Mouse (Mus musculus): ENCODE data around the gene Nudt22. TPM values are rescaled to one million over a fixed set of nuclear protein-coding genes. Genes with fewer than 3 reads are reported as not detected.

Gene Nudt22
- polyA plus RNA-seq, 1 experiment = 7.7 TPM

DNA sequence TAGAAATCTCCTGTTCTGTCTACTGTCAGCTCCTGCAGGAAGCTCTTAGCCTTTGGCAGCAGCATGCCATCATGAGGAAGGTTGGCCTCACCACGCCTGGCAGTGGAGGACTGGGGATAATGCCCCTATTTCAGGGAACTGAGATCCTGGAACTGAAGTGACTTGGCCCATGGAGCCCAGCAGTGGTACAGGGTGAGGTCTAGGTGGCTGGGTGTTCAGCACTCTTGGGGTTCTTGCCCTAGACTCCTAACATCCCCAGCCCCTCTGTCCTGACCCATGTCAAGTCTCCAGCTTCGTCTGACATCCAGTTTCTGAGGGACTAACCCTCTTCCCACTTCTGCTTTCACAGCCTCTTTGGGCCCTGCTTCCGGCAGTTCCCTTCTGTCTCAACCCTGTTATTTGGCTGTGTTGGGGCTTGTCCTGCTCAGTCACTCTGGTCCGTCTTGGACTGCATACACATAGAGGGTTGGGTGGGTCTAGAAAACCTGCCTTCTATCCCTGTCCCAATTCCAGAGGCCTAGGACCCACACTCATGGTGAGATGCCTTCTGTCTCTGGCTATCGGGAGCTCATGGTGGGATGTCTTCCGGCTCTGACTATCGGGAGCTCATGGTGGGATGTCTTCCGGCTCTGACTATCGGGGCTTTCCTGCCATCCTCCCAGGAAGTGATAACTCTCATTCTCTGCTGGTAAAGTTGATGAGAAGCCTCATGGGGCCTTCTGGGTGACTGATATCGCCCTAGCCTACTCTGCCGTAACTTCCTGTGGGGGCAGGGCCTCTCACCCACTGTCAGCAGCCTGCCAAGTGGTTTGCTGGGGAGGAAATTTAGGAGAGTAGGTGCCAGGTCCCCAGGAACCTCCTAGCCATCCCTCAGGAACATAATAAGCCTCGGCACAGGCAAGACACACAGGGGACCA, 21.9 kb upstream of the Nudt22 start:
- H3K27ac ChIP-seq (ENCODE audit: insufficient read depth, low read length) = no peak overlapping the region
- no peaks in the 10 kb centered on the region for H3K9me3 ChIP-seq (replicated peaks; ENCODE audit: control insufficient read depth, insufficient read depth, low read length, poor library complexity, severe bottlenecking)
- H3K27me3 ChIP-seq (ENCODE audit: control insufficient read depth, insufficient read depth, low read length, poor library complexity, severe bottlenecking) = no peaks in the 10 kb centered on the region
- H3K4me3 ChIP-seq (ENCODE audit: low read depth, low read length) = no peak overlapping the region
- peaks cover 30% of the 10 kb centered on the region for H3K36me3 ChIP-seq (ENCODE audit: control insufficient read depth, insufficient read depth, low read length, poor library complexity, severe bottlenecking)
- no peak overlapping the region for H3K9ac ChIP-seq (ENCODE audit: low read depth, poor library complexity, severe bottlenecking)
- H3K4me1 ChIP-seq (ENCODE audit: control insufficient read depth, insufficient read depth, low read length) = no peaks in the 10 kb centered on the region
- TF ChIP-seq CTCF (IDR thresholded peaks at IDR 0.05; ENCODE audit: low read depth, low read length) = no peak
- no peak for TF ChIP-seq EP300 (IDR thresholded peaks at IDR 0.05; ENCODE audit: insufficient read depth, low read depth, low read length)
- TF ChIP-seq POLR2A (IDR thresholded peaks at IDR 0.05; ENCODE audit: insufficient read depth, low read length) = no peak

DNA sequence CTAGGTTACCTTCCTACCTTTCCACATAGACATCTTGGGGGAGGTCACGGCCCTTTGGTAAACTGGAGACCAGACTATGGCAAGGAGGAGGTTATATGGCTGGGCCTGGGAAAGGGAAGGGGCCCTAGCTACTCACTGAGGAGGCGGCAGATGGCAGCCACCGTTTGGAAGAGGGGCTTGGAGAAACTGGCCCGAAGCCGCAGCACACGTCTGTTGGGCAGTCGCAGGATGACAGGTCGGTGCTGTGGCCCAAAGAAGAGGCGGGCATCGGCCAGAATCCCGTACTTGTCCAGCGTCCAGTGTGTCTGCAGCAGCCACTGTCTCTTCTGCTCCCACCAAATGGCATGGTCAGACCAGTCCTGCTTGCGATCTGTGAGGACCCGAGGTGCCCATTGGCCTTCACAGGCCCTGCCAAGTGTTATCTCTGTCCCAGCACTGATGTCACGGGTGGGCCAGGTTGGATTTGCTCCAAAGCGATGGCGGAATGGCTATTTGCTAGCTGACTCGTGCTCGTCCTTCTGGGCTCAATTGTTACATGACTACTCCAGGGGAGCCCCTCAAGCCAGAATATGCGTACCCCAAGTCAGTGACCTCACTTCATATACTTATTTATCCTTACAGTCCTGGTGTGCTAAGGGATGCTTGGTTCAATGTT, 18.7 kb upstream of the Nudt22 start:
- H3K27me3 ChIP-seq (ENCODE audit: control insufficient read depth, insufficient read depth, low read length, poor library complexity, severe bottlenecking) = no peaks in the 10 kb centered on the region
- no peak overlapping the region for H3K4me3 ChIP-seq (ENCODE audit: low read depth, low read length)
- no peaks in the 10 kb centered on the region for H3K9me3 ChIP-seq (replicated peaks; ENCODE audit: control insufficient read depth, insufficient read depth, low read length, poor library complexity, severe bottlenecking)
- no peak overlapping the region for H3K9ac ChIP-seq (ENCODE audit: low read depth, poor library complexity, severe bottlenecking)
- H3K4me1 ChIP-seq (ENCODE audit: control insufficient read depth, insufficient read depth, low read length) = no peaks in the 10 kb centered on the region
- no peak overlapping the region for H3K27ac ChIP-seq (ENCODE audit: insufficient read depth, low read length)
- no peak for TF ChIP-seq POLR2A (IDR thresholded peaks at IDR 0.05; ENCODE audit: insufficient read depth, low read length)
- TF ChIP-seq CTCF (IDR thresholded peaks at IDR 0.05; ENCODE audit: low read depth, low read length) = no peak
- TF ChIP-seq EP300 (IDR thresholded peaks at IDR 0.05; ENCODE audit: insufficient read depth, low read depth, low read length) = no peak
- 0 out of 2 replicates have a peak, but pooled peaks cover 4% of the 10 kb centered on the region for H3K36me3 ChIP-seq (ENCODE audit: control insufficient read depth, insufficient read depth, low read length, poor library complexity, severe bottlenecking)

DNA sequence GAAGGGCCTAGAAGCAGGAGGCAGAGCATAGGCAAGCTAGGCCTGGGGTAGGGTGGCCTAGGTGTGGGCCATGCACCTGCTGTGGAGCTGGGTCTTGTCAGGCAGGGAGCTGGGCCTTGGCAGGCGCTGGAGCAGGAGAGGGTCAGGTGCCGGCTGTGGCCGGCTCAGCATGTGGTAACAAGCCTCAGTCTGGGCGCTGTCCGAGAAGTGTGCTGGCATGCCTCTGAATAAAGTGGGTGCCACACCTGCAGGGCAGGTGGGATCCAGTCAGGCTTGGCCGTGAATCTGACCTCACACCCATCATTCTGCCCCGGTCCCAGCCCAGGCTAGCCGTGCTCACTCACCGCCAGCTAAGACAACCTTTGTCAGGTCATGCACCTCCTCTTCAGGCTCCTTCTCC, 18.1 kb upstream of the Nudt22 start:
- Histone ChIP-seq H3K36me3 (ENCODE audit: control insufficient read depth, insufficient read depth, low read length, poor library complexity, severe bottlenecking) (no peaks in the 10 kb centered on the region), H3K9me3 (replicated peaks; ENCODE audit: control insufficient read depth, insufficient read depth, low read length, poor library complexity, severe bottlenecking) (no peaks in the 10 kb centered on the region), H3K27me3 (ENCODE audit: control insufficient read depth, insufficient read depth, low read length, poor library complexity, severe bottlenecking) (no peaks in the 10 kb centered on the region), H3K4me3 (ENCODE audit: low read depth, low read length) (no peak overlapping the region), H3K27ac (ENCODE audit: insufficient read depth, low read length) (no peak overlapping the region), H3K9ac (ENCODE audit: low read depth, poor library complexity, severe bottlenecking) (no peak overlapping the region), H3K4me1 (ENCODE audit: control insufficient read depth, insufficient read depth, low read length) (no peaks in the 10 kb centered on the region)
- TF ChIP-seq POLR2A (IDR thresholded peaks at IDR 0.05; ENCODE audit: insufficient read depth, low read length) (no peak), EP300 (IDR thresholded peaks at IDR 0.05; ENCODE audit: insufficient read depth, low read depth, low read length) (no peak), CTCF (IDR thresholded peaks at IDR 0.05; ENCODE audit: low read depth, low read length) (no peak)

DNA sequence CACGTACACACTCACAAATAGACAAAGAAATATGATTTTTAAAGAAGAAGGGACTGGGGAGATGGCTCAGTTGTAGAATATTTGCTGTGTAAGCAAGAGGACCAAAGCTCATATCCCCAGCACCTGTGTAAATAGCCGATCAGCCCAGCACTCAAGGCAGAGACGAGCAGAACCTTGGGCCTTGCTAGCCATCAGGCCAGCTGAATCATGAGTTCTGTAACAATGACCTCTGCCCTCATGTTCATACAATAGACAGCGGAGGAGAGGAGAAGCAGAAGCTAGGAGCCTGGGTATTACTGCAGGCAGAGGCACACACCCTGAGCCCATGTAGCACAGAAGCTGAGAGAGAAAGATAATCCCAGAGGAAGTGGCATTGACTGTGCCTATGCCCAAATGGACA, 16.5 kb upstream of the Nudt22 start:
- Histone ChIP-seq H3K36me3 (ENCODE audit: control insufficient read depth, insufficient read depth, low read length, poor library complexity, severe bottlenecking) (no peaks in the 10 kb centered on the region), H3K27ac (ENCODE audit: insufficient read depth, low read length) (no peak overlapping the region), H3K4me3 (ENCODE audit: low read depth, low read length) (no peak overlapping the region), H3K9me3 (replicated peaks; ENCODE audit: control insufficient read depth, insufficient read depth, low read length, poor library complexity, severe bottlenecking) (no peaks in the 10 kb centered on the region), H3K27me3 (ENCODE audit: control insufficient read depth, insufficient read depth, low read length, poor library complexity, severe bottlenecking) (no peaks in the 10 kb centered on the region), H3K9ac (ENCODE audit: low read depth, poor library complexity, severe bottlenecking) (no peak overlapping the region), H3K4me1 (ENCODE audit: control insufficient read depth, insufficient read depth, low read length) (no peaks in the 10 kb centered on the region)
- TF ChIP-seq CTCF (IDR thresholded peaks at IDR 0.05; ENCODE audit: low read depth, low read length) = no peak
- no peak for TF ChIP-seq EP300 (IDR thresholded peaks at IDR 0.05; ENCODE audit: insufficient read depth, low read depth, low read length)
- TF ChIP-seq POLR2A (IDR thresholded peaks at IDR 0.05; ENCODE audit: insufficient read depth, low read length) = no peak

DNA sequence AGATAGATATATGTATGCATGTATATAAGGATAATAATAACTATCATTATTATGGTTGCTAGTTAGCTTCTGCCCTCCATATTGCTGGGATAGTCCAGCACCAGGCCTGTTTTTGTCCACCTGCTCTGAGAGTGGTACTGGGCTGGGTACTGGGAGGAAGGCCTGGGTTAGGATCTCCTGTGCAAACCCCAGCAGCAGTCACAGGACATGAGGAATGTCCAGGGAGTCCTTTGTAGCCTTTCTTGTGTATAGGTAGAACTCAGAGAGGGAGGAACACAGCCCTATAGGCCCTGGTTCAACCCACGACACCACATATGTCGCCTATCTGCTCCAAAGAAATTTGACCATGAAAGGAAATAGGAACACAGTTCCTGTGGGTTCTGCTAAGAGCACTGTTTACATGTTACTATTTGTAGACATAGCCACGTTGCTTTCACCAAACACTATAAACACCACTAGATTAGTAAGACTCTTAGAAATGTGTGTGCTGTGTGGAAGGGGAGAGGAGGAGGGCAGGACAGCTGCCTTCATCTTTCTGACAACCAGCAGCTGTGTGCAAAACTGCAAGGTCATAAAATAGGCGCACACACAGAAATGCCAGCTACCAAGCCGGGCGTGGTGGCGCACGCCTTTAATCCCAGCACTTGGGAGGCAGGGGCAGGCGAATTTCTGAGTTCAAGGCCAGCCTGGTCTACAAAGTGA, 11.1 kb upstream of the Nudt22 start:
- TF ChIP-seq POLR2A (IDR thresholded peaks at IDR 0.05; ENCODE audit: insufficient read depth, low read length) (no peak), EP300 (IDR thresholded peaks at IDR 0.05; ENCODE audit: insufficient read depth, low read depth, low read length) (no peak), CTCF (IDR thresholded peaks at IDR 0.05; ENCODE audit: low read depth, low read length) (no peak)
- Histone ChIP-seq H3K4me3 (ENCODE audit: low read depth, low read length) (no peak overlapping the region), H3K27ac (ENCODE audit: insufficient read depth, low read length) (no peak overlapping the region), H3K36me3 (ENCODE audit: control insufficient read depth, insufficient read depth, low read length, poor library complexity, severe bottlenecking) (no peaks in the 10 kb centered on the region), H3K9me3 (replicated peaks; ENCODE audit: control insufficient read depth, insufficient read depth, low read length, poor library complexity, severe bottlenecking) (no peaks in the 10 kb centered on the region), H3K4me1 (ENCODE audit: control insufficient read depth, insufficient read depth, low read length) (no peaks in the 10 kb centered on the region), H3K9ac (ENCODE audit: low read depth, poor library complexity, severe bottlenecking) (no peak overlapping the region), H3K27me3 (ENCODE audit: control insufficient read depth, insufficient read depth, low read length, poor library complexity, severe bottlenecking) (no peaks in the 10 kb centered on the region)
